Mouse (Mus musculus) frontal cortex, adult 2 months (tissue): ENCODE results near the gene Capza1. TPM values are rescaled to one million over a fixed set of nuclear protein-coding genes. Genes with fewer than 3 reads are reported as not detected.
"Not testable (repeated sequence)": the region's sequence is repeated elsewhere in the genome, so short reads cannot be mapped to it uniquely, and the experiment has no call there.

Source experiments
- DNase-seq, 2 experiments: peaks; one replicate each; pipeline ENCODE4 v3.0.0; 2022; ENCODE audit warnings: low spot score in 1 of 2; ENCODE audit errors: extremely low spot score in 1 of 2
- polyA plus RNA-seq: library from polyadenylated mRNA; depleted of rRNA; stranded (reverse); fragments of >200 nt; gene quantifications from 2 replicates; pipeline ENCODE4 v1.2.3, GENCODE M21; 2012; rRNA removed

Gene Capza1
- 33.5 and 35.0 TPM in 2 replicates for polyA plus RNA-seq

GRCm38 (mm10) chr3:104863786-104864650 is at the start of gene Capza1, which contains the start of gene St7l:
Gene Capza1 (minus strand): TSS chr3:104864505.
Gene St7l (plus strand): TSS chr3:104864005.
- peak; percentile 80 to 91 for DNase-seq

- no peak for DNase-seq
These were observed 44.9 kb upstream of the Capza1 start for GRCm38 (mm10) chr3:104909195-104909594.

DNA sequence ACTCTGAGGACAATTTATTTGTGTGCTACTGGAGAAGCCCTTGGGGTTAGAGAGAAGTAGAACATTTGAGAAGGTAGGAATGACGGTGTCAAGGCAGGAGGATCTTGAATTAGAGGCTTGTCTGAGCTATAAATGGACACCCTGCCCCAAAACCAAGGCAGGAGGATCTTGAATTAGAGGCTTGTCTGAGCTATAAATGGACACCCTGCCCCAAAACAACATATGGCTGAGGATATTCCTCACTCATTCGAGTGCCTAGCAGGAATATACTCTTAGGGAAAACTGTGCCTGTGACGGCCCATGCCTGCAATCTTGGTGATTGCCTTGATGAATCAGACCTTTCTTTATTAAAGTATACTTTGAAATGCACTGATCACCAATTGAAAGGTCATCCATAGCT is 41.7 kb upstream of the Capza1 start:
- peak; percentile 11 to 54 for DNase-seq

DNA sequence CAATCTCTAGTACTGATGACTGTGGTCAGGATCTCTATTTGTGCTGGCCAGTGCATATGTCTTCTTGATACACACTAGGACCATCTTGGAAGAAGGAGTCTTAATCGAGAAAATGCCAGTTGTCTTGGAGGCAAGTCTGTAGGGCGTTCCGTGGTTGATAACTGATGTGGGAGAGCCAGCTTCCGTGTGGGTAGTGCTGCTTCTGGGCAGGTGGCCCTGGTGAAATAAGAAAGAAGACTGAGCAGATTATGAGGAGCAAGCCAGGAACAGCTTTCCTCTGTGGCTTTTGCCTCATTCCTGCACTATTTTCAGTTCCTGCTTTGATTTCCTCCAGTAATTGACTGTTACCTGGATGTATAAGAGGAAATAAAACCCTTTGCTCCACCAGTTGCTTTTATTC is 41.1 kb upstream of the Capza1 start:
- DNase-seq, result peak; percentile 8 to 34

- DNase-seq, result no peak
These were observed 36.8 kb upstream of the Capza1 start for GRCm38 (mm10) chr3:104901154-104901553.

DNA sequence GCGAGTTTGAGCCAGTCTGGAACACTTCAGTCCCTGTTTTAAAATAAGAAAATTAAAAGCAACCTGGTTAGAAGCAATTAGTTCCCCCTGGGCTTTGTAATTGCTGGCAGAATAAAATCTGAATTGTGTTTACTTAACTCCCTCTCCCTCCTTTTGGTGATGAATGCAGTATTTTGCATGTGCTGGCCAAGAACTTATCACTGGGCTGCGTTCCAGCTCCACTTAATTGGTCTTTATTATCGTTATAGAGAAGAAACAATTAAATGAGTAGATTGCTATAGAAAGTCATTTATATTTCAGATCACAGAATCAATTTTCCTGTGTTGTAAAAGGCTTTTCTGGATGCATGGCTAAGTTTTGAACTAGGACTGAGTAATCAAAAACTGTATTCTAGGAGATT is 31.8 kb upstream of the Capza1 start:
- DNase-seq, result no peak

GRCm38 (mm10) chr3:104888585-104888984 is 24.3 kb upstream of the Capza1 start:
- no peak for DNase-seq

DNA sequence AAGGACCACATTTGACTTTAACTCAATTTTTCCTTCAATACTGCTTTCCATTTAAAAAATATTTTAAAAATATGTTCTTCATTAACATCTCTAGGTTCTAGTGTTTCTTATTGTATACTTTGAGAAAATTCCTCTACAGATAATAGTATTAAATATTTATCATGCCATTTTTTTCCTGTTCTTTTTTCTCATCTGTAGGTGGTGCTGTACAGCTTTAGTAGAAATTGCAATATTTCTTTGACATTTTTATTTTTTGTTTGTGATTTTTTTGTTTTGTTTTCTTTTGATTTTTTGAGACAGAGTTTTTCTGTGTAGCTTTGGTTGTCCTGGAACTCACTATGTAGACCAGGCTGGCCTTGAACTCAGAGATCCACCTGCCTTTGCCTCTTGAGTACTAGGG is 5.3 kb upstream of the Capza1 start:
- no peak for DNase-seq

- not testable (repeated sequence) for DNase-seq
These were observed 2.4 kb upstream of the Capza1 start for GRCm38 (mm10) chr3:104866674-104867073.

DNA sequence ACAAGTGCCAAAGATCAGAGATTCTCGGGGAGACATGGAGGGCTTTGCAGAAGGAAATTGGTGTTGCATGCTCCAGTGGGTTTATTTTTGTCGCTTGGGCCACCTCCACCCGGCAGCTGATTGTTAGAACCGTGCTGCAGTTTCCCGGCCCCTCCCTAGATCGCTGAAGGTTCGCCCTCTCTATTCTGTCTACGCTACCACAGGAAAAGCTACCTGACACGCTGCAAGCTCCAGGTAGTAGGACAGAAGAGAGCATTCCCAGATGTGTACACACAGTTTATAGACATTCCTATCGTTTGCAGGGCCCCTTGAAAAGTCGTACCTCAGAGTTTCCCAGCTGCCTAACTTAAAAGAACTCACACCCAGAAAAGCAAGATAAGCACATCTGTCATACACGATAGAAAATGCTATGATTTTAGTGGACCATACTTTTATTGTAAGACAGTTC is 1.1 kb upstream of the Capza1 start:
- peak in 1 of 2 experiments; percentile 7 for DNase-seq

DNA sequence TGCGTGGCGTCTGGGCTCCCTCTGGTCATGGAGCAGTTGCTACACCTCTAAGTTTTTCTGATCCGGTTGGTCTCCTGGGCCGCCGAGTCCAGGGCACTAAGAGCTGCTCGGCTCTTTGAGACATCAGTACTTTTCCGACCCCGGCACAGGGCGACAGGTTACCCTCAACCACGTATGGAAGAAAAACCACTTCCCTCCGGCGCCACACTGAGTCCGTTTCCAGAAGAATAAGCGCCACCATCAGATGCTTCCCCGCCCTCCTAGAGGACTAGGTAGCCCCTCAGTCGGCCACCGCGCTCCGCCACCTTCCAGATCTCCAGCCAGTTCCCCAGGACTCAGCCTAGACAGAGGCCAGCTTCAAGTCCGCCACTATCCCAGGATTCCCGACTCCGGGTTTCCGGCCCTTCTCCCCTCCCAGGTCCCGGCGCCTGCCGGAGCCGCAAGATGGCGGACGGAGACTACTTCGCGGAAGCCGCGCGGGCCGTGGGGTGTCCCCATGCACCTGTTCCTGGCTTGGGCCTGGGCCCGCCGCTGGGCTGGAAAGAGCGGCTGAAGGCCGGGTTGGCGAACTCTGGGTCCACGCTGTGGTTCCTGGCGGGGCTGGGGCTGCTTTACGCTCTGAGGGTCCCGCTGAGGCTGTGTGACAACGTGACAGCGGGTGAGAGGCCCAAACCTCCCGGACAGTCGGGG is 491 bp upstream of the Capza1 start:
- peak; percentile 75 to 94 for DNase-seq

DNA sequence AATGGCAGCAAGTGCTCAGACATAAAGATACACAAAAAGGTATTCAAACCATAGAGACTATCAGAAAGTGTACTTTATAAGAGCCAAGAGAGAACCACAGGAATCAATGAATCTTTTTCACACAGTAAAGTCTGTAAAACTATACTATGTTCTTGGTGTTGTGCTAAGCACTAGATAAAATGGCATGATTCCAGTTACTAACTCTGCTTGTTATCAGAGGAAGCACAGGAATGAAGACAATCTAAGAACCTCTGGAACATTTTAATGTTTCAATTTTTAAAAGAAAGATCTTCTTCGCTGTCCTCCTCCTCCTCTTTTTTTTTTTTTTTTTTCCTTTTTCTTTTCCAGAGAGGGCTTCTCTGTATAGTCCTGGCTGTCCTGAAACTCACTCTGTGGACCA is 5.7 kb downstream of the Capza1 start:
- DNase-seq, result no peak

- no peak for DNase-seq
These were observed 8.2 kb downstream of the Capza1 start for GRCm38 (mm10) chr3:104856106-104856505.

DNA sequence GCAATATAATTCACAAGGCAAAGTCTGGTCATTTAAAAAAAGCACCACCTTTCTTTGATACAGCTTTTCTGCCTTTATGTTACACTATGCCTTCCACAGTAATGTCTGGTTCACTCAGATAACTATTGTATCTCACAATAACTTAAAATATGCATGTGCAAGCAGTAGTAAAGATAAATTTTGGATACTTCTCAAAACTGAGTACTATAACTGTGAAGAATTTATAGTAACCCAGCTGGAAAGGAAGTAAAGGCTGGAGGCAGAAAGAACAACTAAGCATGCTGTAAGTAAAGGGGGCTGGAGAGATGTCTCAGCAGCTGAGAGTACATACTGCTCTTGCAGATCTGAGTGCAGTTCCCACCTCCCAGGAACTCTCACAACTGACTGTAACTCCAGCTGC is 9.4 kb downstream of the Capza1 start:
- DNase-seq, result no peak

GRCm38 (mm10) chr3:104854465-104854864 is 9.8 kb downstream of the Capza1 start:
- DNase-seq, result no peak

DNA sequence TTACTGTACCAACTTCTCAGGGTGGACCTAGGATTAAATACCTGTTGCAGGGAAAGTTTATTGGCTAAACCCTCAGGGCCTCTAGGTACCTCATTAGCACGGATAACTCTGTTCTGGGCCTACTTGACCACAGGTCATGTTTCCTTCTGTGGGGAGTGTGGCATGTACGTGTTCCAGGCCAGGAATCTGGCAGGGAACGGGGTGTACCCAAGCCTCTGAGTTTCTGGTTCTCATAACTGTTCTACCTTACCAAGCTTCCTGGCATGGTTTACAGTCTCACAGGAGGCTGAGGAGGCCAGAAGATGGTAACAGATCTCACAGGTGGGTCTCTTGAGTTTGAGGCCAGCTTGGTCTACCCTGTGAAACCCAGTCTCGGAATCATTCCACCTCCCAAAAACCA is 17.7 kb downstream of the Capza1 start:
- no peak for DNase-seq

- DNase-seq, result no peak
These were observed 23.3 kb downstream of the Capza1 start for GRCm38 (mm10) chr3:104841049-104841448.

GRCm38 (mm10) chr3:104835797-104836196 is 28.5 kb downstream of the Capza1 start:
- DNase-seq, result no peak

- DNase-seq, result no peak
These were observed 41.9 kb downstream of the Capza1 start for GRCm38 (mm10) chr3:104822413-104822812.

DNA sequence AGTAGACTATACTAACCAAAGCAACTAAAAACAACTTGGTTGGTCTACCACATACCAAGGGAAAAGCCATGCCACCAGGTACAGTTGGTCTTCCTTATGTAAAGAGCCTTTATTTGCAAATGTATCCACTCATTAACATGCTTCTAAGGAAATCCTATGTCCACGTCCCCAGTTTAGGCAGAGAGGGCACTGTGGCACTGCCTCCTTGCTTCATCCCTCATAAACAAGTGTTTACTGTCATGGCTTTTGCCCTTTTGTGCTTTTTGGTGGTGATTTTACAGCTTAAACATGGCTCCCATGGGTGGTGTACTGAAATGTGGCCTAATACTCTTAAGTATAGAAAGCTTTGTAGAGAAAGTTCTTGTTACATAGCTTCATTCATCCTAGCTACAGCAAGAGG is 43.9 kb downstream of the Capza1 start:
- DNase-seq, result no peak

GRCm38 (mm10) chr3:104818749-104819134 is 45.6 kb downstream of the Capza1 start:
- DNase-seq, result no peak
